Mouse (Mus musculus): ENCODE data around the gene Psma6. TPM values are rescaled to one million over a fixed set of nuclear protein-coding genes. Genes with fewer than 3 reads are reported as not detected.

Gene Psma6
- polyA plus RNA-seq, 1 experiment from 2014 or later, result 419 TPM

- no peak overlapping the region for H3K9ac ChIP-seq (ENCODE audit: low read depth, low read length)
- no peak overlapping the region for H3K4me2 ChIP-seq (ENCODE audit: low read length)
- no peaks in the 10 kb centered on the region for H3K9me3 ChIP-seq (replicated peaks; ENCODE audit: low read length)
- H3K27ac ChIP-seq, result no peak overlapping the region
- no peaks in the 10 kb centered on the region for H3K4me1 ChIP-seq (replicated peaks; ENCODE audit: insufficient read depth, low read length)
- no peak for TF ChIP-seq CTCF (IDR thresholded peaks at IDR 0.05; ENCODE audit: low read depth)
- ATAC-seq (replicated peaks; ENCODE audit: low FRiP score, low read depth) (no peak), DNase-seq (ENCODE audit: low spot score) (no peak)
- H3K4me3 ChIP-seq (replicated peaks; ENCODE audit: low read depth, low read length), result no peak overlapping the region
- H3K36me3 ChIP-seq (ENCODE audit: insufficient read depth, low read length), result peaks cover 21% of the 10 kb centered on the region; the same call in 1 of the 2 replicates
- no peaks in the 10 kb centered on the region for H3K27me3 ChIP-seq (ENCODE audit: insufficient read depth, low read length)
- WGBS, result 28% methylated on average over 3 of the region's 3 CpGs
Measured at GRCm38 (mm10) chr12:55422057-55422456, 38.0 kb downstream of the Psma6 start.

GRCm38 (mm10) chr12:55426300-55426699 lies 42.3 kb downstream of the Psma6 start:
- no peaks in the 10 kb centered on the region for H3K27me3 ChIP-seq (ENCODE audit: insufficient read depth, low read length)
- H3K4me1 ChIP-seq (replicated peaks; ENCODE audit: insufficient read depth, low read length), result no peaks in the 10 kb centered on the region
- H3K4me2 ChIP-seq (ENCODE audit: low read length), result no peak overlapping the region
- H3K9me3 ChIP-seq (replicated peaks; ENCODE audit: low read length), result no peaks in the 10 kb centered on the region
- 88% methylated on average over 7 of the region's 7 CpGs for WGBS
- ATAC-seq (replicated peaks; ENCODE audit: low FRiP score, low read depth) (no peak), DNase-seq (ENCODE audit: low spot score) (no peak)
- no peak overlapping the region for H3K27ac ChIP-seq
- no peak overlapping the region for H3K4me3 ChIP-seq (replicated peaks; ENCODE audit: low read depth, low read length)
- H3K9ac ChIP-seq (ENCODE audit: low read depth, low read length), result no peak overlapping the region
- H3K36me3 ChIP-seq (ENCODE audit: insufficient read depth, low read length), result no peaks in the 10 kb centered on the region
- no peak for TF ChIP-seq CTCF (IDR thresholded peaks at IDR 0.05; ENCODE audit: low read depth)

- ATAC-seq (replicated peaks; ENCODE audit: low FRiP score, low read depth) (no peak), DNase-seq (ENCODE audit: low spot score) (no peak)
- Histone ChIP-seq H3K27ac (no peak overlapping the region), H3K27me3 (ENCODE audit: insufficient read depth, low read length) (no peaks in the 10 kb centered on the region), H3K9me3 (replicated peaks; ENCODE audit: low read length) (no peaks in the 10 kb centered on the region), H3K9ac (ENCODE audit: low read depth, low read length) (no peak overlapping the region), H3K4me2 (ENCODE audit: low read length) (no peak overlapping the region), H3K36me3 (ENCODE audit: insufficient read depth, low read length) (no peaks in the 10 kb centered on the region), H3K4me1 (replicated peaks; ENCODE audit: insufficient read depth, low read length) (no peaks in the 10 kb centered on the region), H3K4me3 (replicated peaks; ENCODE audit: low read depth, low read length) (no peak overlapping the region)
- no peak for TF ChIP-seq CTCF (IDR thresholded peaks at IDR 0.05; ENCODE audit: low read depth)
- WGBS, result 83% methylated on average over 8 of the region's 8 CpGs
Measured at GRCm38 (mm10) chr12:55429201-55429600, 45.2 kb downstream of the Psma6 start.

GRCm38 (mm10) chr12:55429956-55430355 lies 45.9 kb downstream of the Psma6 start:
- no peaks in the 10 kb centered on the region for H3K4me1 ChIP-seq (replicated peaks; ENCODE audit: insufficient read depth, low read length)
- no peak overlapping the region for H3K4me3 ChIP-seq (replicated peaks; ENCODE audit: low read depth, low read length)
- H3K4me2 ChIP-seq (ENCODE audit: low read length), result no peak overlapping the region
- WGBS, result 84% methylated on average over 4 of the region's 4 CpGs
- H3K27ac ChIP-seq, result no peak overlapping the region
- no peaks in the 10 kb centered on the region for H3K36me3 ChIP-seq (ENCODE audit: insufficient read depth, low read length)
- H3K9me3 ChIP-seq (replicated peaks; ENCODE audit: low read length), result no peaks in the 10 kb centered on the region
- no peak for ATAC-seq (replicated peaks; ENCODE audit: low FRiP score, low read depth)
- DNase-seq (ENCODE audit: low spot score), result no peak
- TF ChIP-seq CTCF (IDR thresholded peaks at IDR 0.05; ENCODE audit: low read depth), result no peak
- H3K9ac ChIP-seq (ENCODE audit: low read depth, low read length), result no peak overlapping the region
- no peaks in the 10 kb centered on the region for H3K27me3 ChIP-seq (ENCODE audit: insufficient read depth, low read length)

- no peaks in the 10 kb centered on the region for H3K9me3 ChIP-seq (replicated peaks; ENCODE audit: low read length)
- no peak for TF ChIP-seq CTCF (IDR thresholded peaks at IDR 0.05; ENCODE audit: low read depth)
- H3K4me3 ChIP-seq (replicated peaks; ENCODE audit: low read depth, low read length), result no peak overlapping the region
- H3K27me3 ChIP-seq (ENCODE audit: insufficient read depth, low read length), result no peaks in the 10 kb centered on the region
- no peaks in the 10 kb centered on the region for H3K36me3 ChIP-seq (ENCODE audit: insufficient read depth, low read length)
- DNase-seq (ENCODE audit: low spot score), result no peak
- WGBS, result 91% methylated on average over 7 of the region's 7 CpGs
- H3K27ac ChIP-seq, result no peak overlapping the region
- no peak overlapping the region for H3K4me2 ChIP-seq (ENCODE audit: low read length)
- H3K4me1 ChIP-seq (replicated peaks; ENCODE audit: insufficient read depth, low read length), result no peaks in the 10 kb centered on the region
- no peak overlapping the region for H3K9ac ChIP-seq (ENCODE audit: low read depth, low read length)
- ATAC-seq (replicated peaks; ENCODE audit: low FRiP score, low read depth), result no peak
Measured at GRCm38 (mm10) chr12:55432284-55432919, 48.4 kb downstream of the Psma6 start.

GRCm38 (mm10) chr12:55432920-55433284 lies 48.9 kb downstream of the Psma6 start:
- DNase-seq (ENCODE audit: low spot score) (no peak), ATAC-seq (replicated peaks; ENCODE audit: low FRiP score, low read depth) (no peak)
- no peak overlapping the region for H3K9ac ChIP-seq (ENCODE audit: low read depth, low read length)
- H3K27ac ChIP-seq, result no peak overlapping the region
- H3K4me3 ChIP-seq (replicated peaks; ENCODE audit: low read depth, low read length), result no peak overlapping the region
- WGBS, result 95% methylated on average over 8 of the region's 8 CpGs
- H3K4me1 ChIP-seq (replicated peaks; ENCODE audit: insufficient read depth, low read length), result no peaks in the 10 kb centered on the region
- no peaks in the 10 kb centered on the region for H3K36me3 ChIP-seq (ENCODE audit: insufficient read depth, low read length)
- H3K4me2 ChIP-seq (ENCODE audit: low read length), result no peak overlapping the region
- H3K27me3 ChIP-seq (ENCODE audit: insufficient read depth, low read length), result no peaks in the 10 kb centered on the region
- no peaks in the 10 kb centered on the region for H3K9me3 ChIP-seq (replicated peaks; ENCODE audit: low read length)
- TF ChIP-seq CTCF (IDR thresholded peaks at IDR 0.05; ENCODE audit: low read depth), result no peak

All from kidney, postnatal 0 days (tissue).